Mouse (Mus musculus): ENCODE results near the gene Ebf4. TPM values are rescaled to one million over a fixed set of nuclear protein-coding genes. Genes with fewer than 3 reads are reported as not detected.

Gene Ebf4
- total and polyA plus RNA-seq, 3 experiments = 0.37 to 1.0 (median 0.41) TPM

- H3K9ac ChIP-seq (ENCODE audit: low read depth, low read length) = peak overlapping the region; percentile 53
- peaks cover 8% of the 10 kb centered on the region for H3K27me3 ChIP-seq (ENCODE audit: control insufficient read depth, insufficient read depth, low read length)
- TF ChIP-seq POLR2A (IDR thresholded peaks at IDR 0.05; ENCODE audit: insufficient read depth, low read depth, low read length) (no peak), CTCF (IDR thresholded peaks at IDR 0.05) (no peak), EP300 (IDR thresholded peaks at IDR 0.05; ENCODE audit: insufficient read depth, low read depth, low read length) (no peak)
- intact Hi-C loops (cut with DNase I) = no loop called here
- H3K4me3 ChIP-seq = peak overlapping the region; percentile 56
- no peak for DNase-seq
- H3K79me2 ChIP-seq (replicated peaks; ENCODE audit: control insufficient read depth, insufficient read depth, low read length) = no peaks in the 10 kb centered on the region
- no peak overlapping the region for H3K27ac ChIP-seq
- H3K4me1 ChIP-seq (ENCODE audit: control insufficient read depth, insufficient read depth, low read length) = peaks cover 5% of the 10 kb centered on the region
- WGBS = 7% methylated on average over 20 of the region's 20 CpGs
- H3K36me3 ChIP-seq (ENCODE audit: control insufficient read depth, insufficient read depth, low read length) = no peaks in the 10 kb centered on the region
These were observed 1.3 kb downstream of the Ebf4 start for GRCm38 (mm10) chr2:130296134-130296745.

GRCm38 (mm10) chr2:130297580-130297979 lies 2.6 kb downstream of the Ebf4 start:
- H3K79me2 ChIP-seq (replicated peaks; ENCODE audit: control insufficient read depth, insufficient read depth, low read length) = no peaks in the 10 kb centered on the region
- DNase-seq = no peak
- intact Hi-C loops (cut with DNase I) = no loop called here
- H3K27me3 ChIP-seq (ENCODE audit: control insufficient read depth, insufficient read depth, low read length) = peaks cover 8% of the 10 kb centered on the region
- H3K27ac ChIP-seq = no peak overlapping the region
- H3K4me1 ChIP-seq (ENCODE audit: control insufficient read depth, insufficient read depth, low read length) = peaks cover 5% of the 10 kb centered on the region
- no peaks in the 10 kb centered on the region for H3K36me3 ChIP-seq (ENCODE audit: control insufficient read depth, insufficient read depth, low read length)
- no peak overlapping the region for H3K9ac ChIP-seq (ENCODE audit: low read depth, low read length)
- H3K4me3 ChIP-seq = no peak overlapping the region
- WGBS = 83% methylated on average over 9 of the region's 9 CpGs
- no peak for TF ChIP-seq POLR2A (IDR thresholded peaks at IDR 0.05; ENCODE audit: insufficient read depth, low read depth, low read length)
- no peak for TF ChIP-seq CTCF (IDR thresholded peaks at IDR 0.05)
- no peak for TF ChIP-seq EP300 (IDR thresholded peaks at IDR 0.05; ENCODE audit: insufficient read depth, low read depth, low read length)

- Histone ChIP-seq H3K4me1 (ENCODE audit: control insufficient read depth, insufficient read depth, low read length) (no peaks in the 10 kb centered on the region), H3K27ac (no peak overlapping the region), H3K4me3 (no peak overlapping the region), H3K9ac (ENCODE audit: low read depth, low read length) (no peak overlapping the region), H3K27me3 (ENCODE audit: control insufficient read depth, insufficient read depth, low read length) (no peaks in the 10 kb centered on the region), H3K36me3 (ENCODE audit: control insufficient read depth, insufficient read depth, low read length) (no peaks in the 10 kb centered on the region), H3K79me2 (replicated peaks; ENCODE audit: control insufficient read depth, insufficient read depth, low read length) (no peaks in the 10 kb centered on the region)
- intact Hi-C loops (cut with DNase I) = no loop called here
- DNase-seq = no peak
- 72% methylated on average over 4 of the region's 4 CpGs for WGBS
- TF ChIP-seq EP300 (IDR thresholded peaks at IDR 0.05; ENCODE audit: insufficient read depth, low read depth, low read length) (no peak), POLR2A (IDR thresholded peaks at IDR 0.05; ENCODE audit: insufficient read depth, low read depth, low read length) (no peak), CTCF (IDR thresholded peaks at IDR 0.05) (no peak)
These were observed 8.0 kb downstream of the Ebf4 start for GRCm38 (mm10) chr2:130303014-130303413.

- WGBS = 58% methylated on average over 1 of the region's 1 CpGs
These were observed 32.1 kb downstream of the Ebf4 start for GRCm38 (mm10) chr2:130327057-130327456.

GRCm38 (mm10) chr2:130329502-130329901 lies 34.5 kb downstream of the Ebf4 start:
- no peaks in the 10 kb centered on the region for H3K27me3 ChIP-seq (ENCODE audit: control insufficient read depth, insufficient read depth, low read length)
- TF ChIP-seq EP300 (IDR thresholded peaks at IDR 0.05; ENCODE audit: insufficient read depth, low read depth, low read length) = no peak
- TF ChIP-seq POLR2A (IDR thresholded peaks at IDR 0.05; ENCODE audit: insufficient read depth, low read depth, low read length) = no peak
- no peak for TF ChIP-seq CTCF (IDR thresholded peaks at IDR 0.05)
- no peak for DNase-seq
- no peak overlapping the region for H3K27ac ChIP-seq
- H3K36me3 ChIP-seq (ENCODE audit: control insufficient read depth, insufficient read depth, low read length) = no peaks in the 10 kb centered on the region
- intact Hi-C loops (cut with DNase I) = no loop called here
- no peaks in the 10 kb centered on the region for H3K4me1 ChIP-seq (ENCODE audit: control insufficient read depth, insufficient read depth, low read length)
- WGBS = 87% methylated on average over 2 of the region's 2 CpGs
- H3K79me2 ChIP-seq (replicated peaks; ENCODE audit: control insufficient read depth, insufficient read depth, low read length) = no peaks in the 10 kb centered on the region
- H3K4me3 ChIP-seq = no peak overlapping the region
- no peak overlapping the region for H3K9ac ChIP-seq (ENCODE audit: low read depth, low read length)

More at GRCm38 (mm10) chr2:130327057-130327456, 32.1 kb downstream of the Ebf4 start:
- H3K79me2 ChIP-seq (replicated peaks; ENCODE audit: control insufficient read depth, insufficient read depth, low read length) = no peaks in the 10 kb centered on the region
- no peak for TF ChIP-seq POLR2A (IDR thresholded peaks at IDR 0.05; ENCODE audit: insufficient read depth, low read depth, low read length)
- TF ChIP-seq CTCF (IDR thresholded peaks at IDR 0.05) = no peak
- no peak overlapping the region for H3K27ac ChIP-seq
- H3K27me3 ChIP-seq (ENCODE audit: control insufficient read depth, insufficient read depth, low read length) = no peaks in the 10 kb centered on the region
- H3K9ac ChIP-seq (ENCODE audit: low read depth, low read length) = no peak overlapping the region
- no peak for DNase-seq
- no peak overlapping the region for H3K4me3 ChIP-seq
- H3K4me1 ChIP-seq (ENCODE audit: control insufficient read depth, insufficient read depth, low read length) = no peaks in the 10 kb centered on the region
- H3K36me3 ChIP-seq (ENCODE audit: control insufficient read depth, insufficient read depth, low read length) = no peaks in the 10 kb centered on the region
- intact Hi-C loops (cut with DNase I) = no loop called here

GRCm38 (mm10) chr2:130335112-130335511 lies 40.1 kb downstream of the Ebf4 start:
- H3K27ac ChIP-seq = no peak overlapping the region
- no peak overlapping the region for H3K9ac ChIP-seq (ENCODE audit: low read depth, low read length)
- no peaks in the 10 kb centered on the region for H3K4me1 ChIP-seq (ENCODE audit: control insufficient read depth, insufficient read depth, low read length)
- 77% methylated on average over 6 of the region's 6 CpGs for WGBS
- no peaks in the 10 kb centered on the region for H3K27me3 ChIP-seq (ENCODE audit: control insufficient read depth, insufficient read depth, low read length)
- no peaks in the 10 kb centered on the region for H3K36me3 ChIP-seq (ENCODE audit: control insufficient read depth, insufficient read depth, low read length)
- TF ChIP-seq EP300 (IDR thresholded peaks at IDR 0.05; ENCODE audit: insufficient read depth, low read depth, low read length) = no peak
- TF ChIP-seq CTCF (IDR thresholded peaks at IDR 0.05) = no peak
- no peak for TF ChIP-seq POLR2A (IDR thresholded peaks at IDR 0.05; ENCODE audit: insufficient read depth, low read depth, low read length)
- intact Hi-C loops (cut with DNase I) = no loop called here
- H3K79me2 ChIP-seq (replicated peaks; ENCODE audit: control insufficient read depth, insufficient read depth, low read length) = no peaks in the 10 kb centered on the region
- no peak for DNase-seq
- H3K4me3 ChIP-seq = no peak overlapping the region

Measured in heart, adult 2 months (tissue).